Mouse (Mus musculus) cortical plate, adult 2 months (tissue): Measurements from ENCODE around the gene Cyb5rl.

Experiments used
- CTCF ChIP-seq: fragments of 200-500 bp; IDR thresholded peaks from 2 replicates; pipeline ENCODE4 v1.5.1; 2011; ENCODE audit warnings: mild to moderate bottlenecking, control low read depth, low read length; ENCODE audit not compliant: insufficient read depth; ENCODE audit errors: extremely low read depth
- POLR2A ChIP-seq: fragments of 200-500 bp; IDR thresholded peaks from 2 replicates; pipeline ENCODE4 v1.6.1; 2011; ENCODE audit warnings: mild to moderate bottlenecking, low read length, control low read depth; ENCODE audit not compliant: insufficient read depth; ENCODE audit errors: extremely low read depth

DNA sequence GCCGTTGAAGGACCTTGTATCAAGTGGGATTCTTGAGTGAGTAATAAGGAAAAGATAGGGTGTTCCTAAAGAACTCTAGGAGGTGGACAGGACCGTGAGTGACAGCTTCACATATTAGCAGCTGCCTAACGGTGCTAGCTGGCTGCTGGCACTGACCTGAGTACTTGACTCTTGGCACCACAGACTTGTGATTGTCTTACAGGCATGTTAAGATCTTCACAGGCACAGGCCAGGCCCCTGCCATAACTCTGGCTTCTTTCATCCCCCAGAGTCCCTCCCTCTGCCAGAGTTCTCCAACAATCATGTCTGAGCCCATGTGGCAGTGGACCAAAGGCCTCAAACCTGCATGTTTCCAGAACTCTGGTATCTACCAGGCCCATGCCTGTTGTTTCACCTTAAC lies 48.3 kb upstream of the Cyb5rl start:
- no peak for TF ChIP-seq CTCF
- no peak for TF ChIP-seq POLR2A
